Mouse (Mus musculus): Measurements from ENCODE around the gene Mrpl28. TPM values are rescaled to one million over a fixed set of nuclear protein-coding genes. Genes with fewer than 3 reads are reported as not detected.

Mrpl28 gene
- polyA plus RNA-seq, 1 experiment from 2014 or later, result 199 TPM

DNA sequence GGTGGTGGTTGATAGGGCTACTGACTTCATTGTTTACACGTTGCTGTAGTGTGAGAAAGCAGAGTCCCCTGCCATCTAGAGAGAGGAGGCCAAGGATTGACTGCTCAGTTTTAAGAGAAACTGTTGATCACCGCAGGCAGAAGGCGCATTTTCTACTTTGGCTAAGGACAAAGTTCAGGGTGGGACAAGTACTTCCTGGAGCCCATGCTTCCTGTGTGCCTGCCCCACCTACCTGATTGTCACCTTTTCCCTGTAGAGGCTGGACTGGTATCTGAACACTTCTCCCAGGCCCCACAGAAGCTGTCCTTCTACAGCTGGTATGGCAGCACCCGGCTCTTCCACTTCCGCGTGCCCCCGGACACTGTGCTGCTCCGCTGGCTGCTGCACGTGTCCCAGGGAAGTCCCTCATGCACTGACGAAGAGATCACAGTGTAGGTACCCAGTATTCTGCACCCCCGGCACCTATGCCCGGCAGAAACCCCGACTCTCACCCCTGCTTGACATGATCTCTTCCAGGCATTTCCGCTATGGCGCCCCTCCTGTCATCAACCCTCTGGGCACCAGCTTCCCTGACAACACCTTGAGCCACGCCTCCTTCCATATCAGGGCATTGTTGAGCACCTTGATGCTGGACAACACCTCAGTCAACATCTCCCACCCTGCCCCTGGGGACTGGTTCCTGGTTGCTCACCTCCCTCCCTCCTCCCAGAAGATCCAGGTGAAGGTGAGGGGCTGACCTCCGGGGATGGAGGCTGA, 6.6 kb upstream of the Mrpl28 start:
- H3K27ac ChIP-seq (ENCODE audit: poor library complexity, severe bottlenecking), result no peak overlapping the region
- no peaks in the 10 kb centered on the region for H3K9me3 ChIP-seq (replicated peaks)
- ATAC-seq (ENCODE audit: insufficient number of reproducible peaks, low FRiP score), result no peak
- H3K36me3 ChIP-seq, result no peaks in the 10 kb centered on the region
- H3K4me3 ChIP-seq, result no peak overlapping the region
- no peak overlapping the region for H3K9ac ChIP-seq
- H3K4me2 ChIP-seq, result no peak overlapping the region
- WGBS, result 81% methylated on average over 17 of the region's 17 CpGs
- H3K27me3 ChIP-seq (replicated peaks), result peaks cover 84% of the 10 kb centered on the region
- H3K4me1 ChIP-seq (replicated peaks), result peaks cover 5% of the 10 kb centered on the region

DNA sequence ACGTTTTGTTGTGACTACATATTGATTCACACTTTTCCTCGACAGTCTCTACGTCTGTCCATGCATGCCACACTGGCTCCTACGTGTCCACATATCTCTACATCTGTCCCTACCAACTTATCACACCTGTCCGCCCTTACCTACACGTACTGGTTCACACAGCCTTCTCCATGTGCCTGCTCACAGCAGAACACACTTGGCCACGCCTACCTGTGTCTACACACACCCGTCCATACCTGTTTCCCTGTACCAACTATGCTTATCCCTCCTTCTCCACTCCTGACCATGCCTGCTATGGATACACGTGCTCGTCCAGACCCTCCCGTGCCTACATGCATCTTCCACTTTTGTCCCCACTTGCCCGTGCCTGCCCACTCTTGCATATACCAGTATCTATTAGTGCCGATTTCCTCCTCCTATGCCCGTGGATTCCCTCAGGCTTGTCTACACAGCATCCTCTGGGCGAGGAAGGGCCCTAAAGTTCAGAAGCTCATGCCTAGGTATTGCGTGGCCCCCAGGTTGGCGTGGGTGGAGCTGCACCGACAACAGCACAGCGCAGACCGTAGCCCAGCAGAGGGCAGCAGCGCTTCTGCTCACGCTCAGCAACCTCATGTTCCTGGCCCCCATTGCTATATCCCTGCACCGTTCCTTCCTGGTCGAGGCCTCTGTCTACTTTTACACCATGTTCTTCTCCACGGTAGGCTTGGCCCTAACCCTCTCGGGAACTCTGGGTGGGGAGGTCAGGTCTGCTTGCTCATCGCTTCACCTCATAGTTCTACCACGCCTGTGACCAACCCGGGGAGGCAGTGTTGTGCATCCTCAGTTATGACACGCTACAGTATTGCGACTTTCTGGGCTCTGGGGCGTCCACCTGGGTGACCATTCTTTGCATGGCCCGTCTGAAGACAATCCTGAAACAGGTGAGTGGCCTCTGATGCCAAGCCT, 3.3 kb upstream of the Mrpl28 start:
- H3K4me1 ChIP-seq (replicated peaks), result peaks cover 8% of the 10 kb centered on the region
- H3K4me3 ChIP-seq, result no peak overlapping the region
- 0 out of 2 replicates have a peak overlapping the region, but pooled peaks have one; percentile 11 for H3K4me2 ChIP-seq
- peaks cover 54% of the 10 kb centered on the region for H3K27me3 ChIP-seq (replicated peaks)
- peak; percentile 19; the same call in 1 of the 2 replicates for ATAC-seq (ENCODE audit: insufficient number of reproducible peaks, low FRiP score)
- no peaks in the 10 kb centered on the region for H3K9me3 ChIP-seq (replicated peaks)
- H3K36me3 ChIP-seq, result peaks cover 1% of the 10 kb centered on the region
- H3K9ac ChIP-seq, result no peak overlapping the region
- WGBS, result 46% methylated on average over 33 of the region's 33 CpGs
- no peak overlapping the region for H3K27ac ChIP-seq (ENCODE audit: poor library complexity, severe bottlenecking)

DNA sequence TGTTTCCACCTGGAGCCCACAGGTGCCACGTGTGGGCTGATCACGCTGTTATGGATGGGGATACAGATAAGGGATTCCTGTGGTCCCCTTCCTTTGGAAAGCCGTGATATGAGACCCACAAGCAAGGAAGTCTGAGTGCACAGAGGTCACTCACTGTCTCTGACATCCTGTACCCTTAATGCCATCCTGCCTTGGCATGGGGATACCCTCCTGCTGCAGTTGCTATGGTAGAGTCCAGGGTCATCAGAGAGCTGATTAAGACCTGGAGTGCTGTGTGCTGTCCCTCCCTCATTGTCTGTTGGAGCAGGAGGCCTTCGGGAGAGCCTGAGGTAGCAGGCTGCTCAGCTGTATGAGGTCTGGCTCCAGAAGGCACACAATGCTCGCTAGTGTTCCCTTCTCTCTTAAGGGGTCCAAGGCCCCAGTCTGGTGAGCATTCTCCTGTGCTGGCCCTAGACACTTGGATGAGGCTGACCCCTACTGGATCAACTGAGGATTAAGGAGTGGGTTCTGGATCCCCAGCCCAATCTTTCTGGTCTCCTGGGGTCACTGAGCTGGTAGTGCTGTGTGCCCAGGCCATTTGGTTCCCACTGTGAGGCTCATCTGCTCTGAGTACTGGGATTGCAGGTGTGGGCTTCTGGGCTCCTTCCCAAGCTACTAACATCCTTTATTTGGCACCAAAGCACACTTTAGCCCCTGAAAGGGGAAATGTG, 714 bp upstream of the Mrpl28 start:
- H3K4me3 ChIP-seq, result no peak overlapping the region
- H3K27me3 ChIP-seq (replicated peaks), result peaks cover 29% of the 10 kb centered on the region
- WGBS, result 61% methylated on average over 5 of the region's 5 CpGs
- peak overlapping the region; percentile 2; the same call in 1 of the 2 replicates for H3K9ac ChIP-seq
- H3K36me3 ChIP-seq, result peaks cover 26% of the 10 kb centered on the region
- H3K9me3 ChIP-seq (replicated peaks), result no peaks in the 10 kb centered on the region
- no peak overlapping the region for H3K27ac ChIP-seq (ENCODE audit: poor library complexity, severe bottlenecking)
- peaks cover 8% of the 10 kb centered on the region for H3K4me1 ChIP-seq (replicated peaks)
- no peak for ATAC-seq (ENCODE audit: insufficient number of reproducible peaks, low FRiP score)
- H3K4me2 ChIP-seq, result no peak overlapping the region

DNA sequence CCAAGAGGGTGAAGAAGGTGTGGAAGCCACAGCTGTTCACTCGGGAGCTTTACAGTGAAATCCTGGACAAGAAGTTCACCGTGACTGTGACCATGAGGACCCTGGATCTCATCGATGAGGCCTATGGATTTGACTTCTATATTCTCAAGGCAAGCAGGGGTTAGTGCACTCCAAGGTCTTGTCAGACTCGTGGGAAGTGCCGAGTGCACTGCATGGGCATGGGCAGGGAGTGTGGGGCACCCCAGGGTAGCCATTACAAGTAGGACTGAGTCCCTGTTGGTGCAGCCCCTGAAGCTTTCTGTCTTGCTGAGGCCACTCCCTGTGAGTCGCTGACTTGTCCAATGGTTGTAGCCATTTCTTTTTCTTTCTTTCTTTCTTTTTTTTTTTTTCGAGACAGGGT, 1.3 kb downstream of the Mrpl28 start:
- no peaks in the 10 kb centered on the region for H3K9me3 ChIP-seq (replicated peaks)
- H3K4me1 ChIP-seq (replicated peaks), result peaks cover 8% of the 10 kb centered on the region
- peaks cover 46% of the 10 kb centered on the region for H3K36me3 ChIP-seq
- WGBS, result 86% methylated on average over 7 of the region's 7 CpGs
- H3K9ac ChIP-seq, result peak overlapping the region; percentile 86
- peak overlapping the region; percentile 79 for H3K4me2 ChIP-seq
- no peak overlapping the region for H3K27ac ChIP-seq (ENCODE audit: poor library complexity, severe bottlenecking)
- ATAC-seq (ENCODE audit: insufficient number of reproducible peaks, low FRiP score), result no peak
- H3K4me3 ChIP-seq, result peak overlapping the region; percentile 89
- peaks cover 9% of the 10 kb centered on the region for H3K27me3 ChIP-seq (replicated peaks)

DNA sequence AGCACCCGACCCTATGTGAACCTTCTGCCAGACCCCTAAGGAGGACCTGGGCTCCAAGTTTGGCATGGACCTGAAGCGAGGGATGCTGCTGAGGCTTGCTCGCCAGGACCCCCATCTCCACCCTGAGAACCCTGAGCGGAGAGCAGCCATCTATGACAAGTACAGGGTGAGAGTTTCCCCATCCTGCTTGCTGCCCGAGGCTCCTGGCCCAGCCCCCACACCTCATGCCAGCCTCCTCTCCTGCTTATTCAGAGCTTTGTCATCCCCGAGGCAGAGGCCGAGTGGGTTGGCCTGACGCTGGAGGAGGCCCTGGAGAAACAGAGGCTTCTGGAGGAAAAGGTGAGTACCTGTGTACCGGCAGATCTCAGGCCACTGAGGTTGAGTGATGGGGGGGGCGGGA, 1.9 kb downstream of the Mrpl28 start:
- ATAC-seq (ENCODE audit: insufficient number of reproducible peaks, low FRiP score), result no peak
- Histone ChIP-seq H3K36me3 (peaks cover 53% of the 10 kb centered on the region), H3K27me3 (replicated peaks) (0 out of 2 replicates have a peak, but pooled peaks cover 4% of the 10 kb centered on the region), H3K4me1 (replicated peaks) (peaks cover 8% of the 10 kb centered on the region), H3K4me2 (no peak overlapping the region), H3K27ac (ENCODE audit: poor library complexity, severe bottlenecking) (no peak overlapping the region), H3K4me3 (no peak overlapping the region), H3K9ac (no peak overlapping the region), H3K9me3 (replicated peaks) (no peaks in the 10 kb centered on the region)
- 91% methylated on average over 10 of the region's 10 CpGs for WGBS

DNA sequence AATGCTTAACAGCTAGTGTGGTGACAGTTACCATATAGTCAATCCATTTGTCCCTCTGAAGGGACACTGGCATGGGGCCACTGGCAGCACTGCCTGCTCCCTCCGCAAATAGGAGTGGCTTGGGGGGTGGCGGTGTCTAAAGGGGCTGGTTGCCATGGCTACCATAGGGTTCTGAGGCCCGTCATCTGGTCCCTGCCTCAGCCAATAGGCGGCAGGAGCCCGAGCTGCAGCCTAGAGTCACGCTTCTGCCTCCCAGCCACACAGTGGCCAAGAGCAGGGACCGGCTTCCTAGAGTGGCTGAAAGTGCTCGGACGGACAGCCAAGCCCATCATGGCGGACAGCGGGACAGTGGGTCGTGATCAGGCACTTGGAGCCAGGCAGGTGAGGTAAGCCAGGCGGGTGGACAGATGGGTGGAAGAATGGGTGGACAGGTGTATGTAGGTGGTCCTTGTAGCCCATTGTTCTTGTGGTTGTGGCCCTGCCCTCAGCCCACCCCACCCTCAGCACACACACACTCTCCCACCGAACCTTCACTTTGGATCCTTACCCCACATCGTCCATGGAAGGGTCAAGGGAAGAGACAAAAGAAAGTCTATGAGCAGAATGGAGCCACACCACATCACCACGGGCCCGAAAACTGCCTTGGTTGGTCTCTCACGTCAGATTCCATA, 7.9 kb downstream of the Mrpl28 start:
- Histone ChIP-seq H3K4me3 (no peak overlapping the region), H3K27me3 (replicated peaks) (no peaks in the 10 kb centered on the region), H3K36me3 (peaks cover 61% of the 10 kb centered on the region), H3K4me1 (replicated peaks) (no peaks in the 10 kb centered on the region), H3K27ac (ENCODE audit: poor library complexity, severe bottlenecking) (no peak overlapping the region), H3K9ac (no peak overlapping the region), H3K9me3 (replicated peaks) (no peaks in the 10 kb centered on the region), H3K4me2 (no peak overlapping the region)
- WGBS, result 89% methylated on average over 18 of the region's 18 CpGs
- no peak for ATAC-seq (ENCODE audit: insufficient number of reproducible peaks, low FRiP score)

DNA sequence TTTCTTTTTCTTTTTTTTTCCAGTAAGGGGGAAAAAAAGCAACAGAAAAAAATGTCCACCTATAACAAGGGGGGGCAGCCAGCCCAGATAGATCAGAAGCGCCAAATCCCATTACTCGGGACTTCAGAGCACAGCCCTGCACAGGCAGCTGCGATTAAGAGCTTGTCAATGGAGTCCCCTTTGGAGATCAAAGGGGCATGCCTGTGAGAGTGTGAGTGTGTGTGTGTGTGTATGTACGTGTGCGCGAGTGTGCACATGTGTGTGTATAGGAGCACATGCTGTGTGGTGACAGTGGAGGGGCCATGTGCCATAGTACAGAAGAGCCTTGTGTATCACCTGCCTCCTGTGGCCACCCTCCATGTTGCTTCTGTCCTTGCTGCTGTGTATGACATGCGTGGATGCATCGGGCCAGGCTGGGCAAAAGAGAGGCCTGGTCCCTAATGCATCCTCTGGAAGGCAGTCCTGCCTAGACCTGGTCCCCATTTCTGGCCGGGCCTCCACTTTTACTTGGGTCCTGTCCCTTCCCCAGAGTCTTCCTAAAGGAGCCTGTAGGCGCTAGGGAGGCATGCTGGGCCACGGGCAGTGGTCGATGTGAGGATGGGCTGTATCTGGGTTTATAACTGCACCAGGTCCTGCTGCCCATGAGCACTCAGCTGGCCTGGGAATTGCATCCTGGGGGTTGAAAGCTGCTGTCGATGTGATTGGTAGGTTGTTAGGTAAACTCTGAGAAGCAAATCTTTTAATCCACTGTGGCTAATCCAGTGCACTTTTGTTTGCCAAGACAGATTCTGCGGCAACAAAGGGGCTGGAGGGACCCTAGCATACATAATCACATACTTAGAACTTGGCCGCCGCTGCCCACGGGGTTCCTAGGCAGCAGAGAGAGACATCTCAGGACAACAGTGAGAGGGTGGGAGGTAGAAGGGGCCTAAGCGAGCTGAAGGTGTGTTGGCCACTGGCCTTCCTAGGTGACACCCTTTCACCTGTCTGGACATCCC, 8.9 kb downstream of the Mrpl28 start:
- Histone ChIP-seq H3K4me2 (no peak overlapping the region), H3K4me1 (replicated peaks) (0 out of 2 replicates have a peak, but pooled peaks cover 2% of the 10 kb centered on the region), H3K4me3 (no peak overlapping the region), H3K27me3 (replicated peaks) (no peaks in the 10 kb centered on the region), H3K36me3 (peaks cover 51% of the 10 kb centered on the region), H3K9ac (no peak overlapping the region), H3K9me3 (replicated peaks) (no peaks in the 10 kb centered on the region), H3K27ac (ENCODE audit: poor library complexity, severe bottlenecking) (no peak overlapping the region)
- WGBS, result 91% methylated on average over 18 of the region's 18 CpGs
- no peak for ATAC-seq (ENCODE audit: insufficient number of reproducible peaks, low FRiP score)

DNA sequence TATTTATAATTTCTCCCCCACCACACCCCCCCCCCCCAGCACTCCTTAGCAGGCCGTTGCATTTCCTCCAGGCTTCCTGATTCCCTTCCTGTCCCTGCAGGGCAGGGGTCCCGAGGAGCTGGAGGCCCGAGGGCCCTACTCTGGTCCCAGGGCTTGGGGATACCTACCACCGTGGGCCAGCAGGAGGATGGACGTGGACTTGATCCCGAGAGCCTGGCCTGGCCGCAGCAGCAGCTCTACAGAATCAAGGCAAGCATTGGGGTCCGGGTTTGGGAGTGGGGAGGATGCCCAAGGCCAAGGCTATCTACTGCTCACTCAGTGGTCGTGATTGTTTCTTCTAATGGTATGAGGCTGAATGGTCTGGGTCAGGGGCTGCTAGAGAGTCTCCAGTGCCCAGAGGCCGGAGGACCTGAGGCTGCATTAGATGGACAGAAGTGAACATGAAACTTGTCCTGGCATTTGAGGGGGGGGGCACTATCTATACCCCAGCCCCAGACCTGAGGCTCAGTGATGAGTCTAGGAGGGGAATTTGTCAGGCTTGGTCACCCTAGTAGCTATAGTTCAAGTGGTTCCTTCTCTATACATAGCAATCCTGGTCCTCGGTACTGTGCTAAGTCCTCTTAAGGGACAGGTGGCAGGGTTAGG, 13.9 kb downstream of the Mrpl28 start:
- WGBS, result 78% methylated on average over 11 of the region's 11 CpGs
- Histone ChIP-seq H3K36me3 (peaks cover 4% of the 10 kb centered on the region; the same call in 1 of the 2 replicates), H3K27ac (ENCODE audit: poor library complexity, severe bottlenecking) (no peak overlapping the region), H3K9ac (no peak overlapping the region), H3K4me3 (no peak overlapping the region), H3K4me1 (replicated peaks) (peaks cover 29% of the 10 kb centered on the region), H3K27me3 (replicated peaks) (no peaks in the 10 kb centered on the region), H3K9me3 (replicated peaks) (no peaks in the 10 kb centered on the region), H3K4me2 (peak overlapping the region; percentile 84; the same call in 1 of the 2 replicates)
- ATAC-seq (ENCODE audit: insufficient number of reproducible peaks, low FRiP score), result no peak

DNA sequence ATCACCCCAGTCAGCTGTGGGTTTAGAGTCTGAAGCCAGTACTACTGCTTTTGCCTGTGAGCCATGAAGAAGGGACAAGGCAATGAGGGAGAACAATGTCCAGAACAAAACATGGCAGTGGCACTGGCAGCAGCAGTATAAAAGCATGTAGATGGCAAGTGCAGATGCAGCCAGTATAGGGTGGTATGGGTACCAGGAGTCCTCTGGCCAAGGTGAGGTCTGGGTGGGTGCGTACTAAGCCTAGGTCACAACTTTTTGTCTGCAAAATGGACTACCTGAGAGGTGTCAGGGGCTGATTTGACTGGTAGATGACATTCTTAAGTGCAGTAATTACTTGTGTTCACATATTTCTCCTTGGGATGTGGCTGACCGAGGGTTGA, 14.4 kb downstream of the Mrpl28 start:
- Histone ChIP-seq H3K36me3 (peaks cover 9% of the 10 kb centered on the region), H3K27ac (ENCODE audit: poor library complexity, severe bottlenecking) (peak overlapping the region; percentile 26; the same call in 1 of the 2 replicates), H3K9ac (0 out of 2 replicates have a peak overlapping the region, but pooled peaks have one; percentile 42), H3K4me3 (peak overlapping the region; percentile 88), H3K9me3 (replicated peaks) (no peaks in the 10 kb centered on the region), H3K4me1 (replicated peaks) (peaks cover 29% of the 10 kb centered on the region), H3K4me2 (peak overlapping the region; percentile 84), H3K27me3 (replicated peaks) (no peaks in the 10 kb centered on the region)
- no peak for ATAC-seq (ENCODE audit: insufficient number of reproducible peaks, low FRiP score)
- 70% methylated on average over 2 of the region's 2 CpGs for WGBS
